Mouse (Mus musculus): ENCODE measurements around the gene Rhox2a.
"Not testable (repeated sequence)": the region's sequence is repeated elsewhere in the genome, so short reads cannot be mapped to it uniquely, and the experiment has no call there.

DNA sequence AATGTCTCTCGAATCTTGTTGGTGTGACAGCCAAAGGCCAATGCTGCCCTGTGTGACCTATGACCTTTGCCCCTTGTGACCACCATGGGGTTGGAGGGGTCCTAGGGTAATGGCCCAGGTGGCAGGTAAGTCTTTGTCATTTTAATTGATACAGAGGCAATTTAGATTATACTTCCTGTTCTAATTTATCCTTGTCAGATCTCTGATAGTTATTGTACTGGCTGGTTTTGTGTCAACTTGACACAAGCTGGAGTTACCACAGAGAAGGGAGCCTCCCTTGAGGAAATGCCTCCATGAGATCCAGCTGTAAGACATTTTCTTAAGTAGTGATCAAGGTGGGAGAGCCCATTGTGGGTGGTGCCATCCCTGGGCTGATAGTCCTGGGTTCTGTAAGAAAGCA lies 22.6 kb upstream of the Rhox2a start, which contains the start of gene Rhox1:
- not testable (repeated sequence) for TF ChIP-seq CTCF (IDR thresholded peaks at IDR 0.05; ENCODE audit: control insufficient read depth, insufficient read depth, low read length); POLR2A (IDR thresholded peaks at IDR 0.05; ENCODE audit: borderline replicate concordance, control insufficient read depth, low read depth, low read length)
